Mouse (Mus musculus) megakaryocyte, embryonic 14.5 days (primary cell): ENCODE measurements around the gene Rspo4.

Experiments
- FLI1 ChIP-seq: IDR thresholded peaks from 2 replicates; pipeline ENCODE4 v1.6.1; 2012; ENCODE audit warnings: low read length, inconsistent platforms, mixed read lengths
- GATA1 ChIP-seq: IDR thresholded peaks from 3 replicates; pipeline ENCODE4 v1.6.1; 2012; ENCODE audit warnings: mixed read lengths, low read length, inconsistent platforms, borderline replicate concordance

GRCm38 (mm10) chr2:151895911-151896310 is 53.2 kb downstream of the Rspo4 start:
- TF ChIP-seq GATA1 (no peak), FLI1 (no peak)
